Comparison of ENCODE assay signal across 14 mouse cellular contexts in genomic region chr15:95793748-95794491, GRCm38 (mm10). TPM values are rescaled to one million over a fixed set of nuclear protein-coding genes. Genes with fewer than 3 reads are reported as not detected.
A peak's percentile ranks its signal among the peaks of the same experiment; 100 is the strongest.
DNase-seq lines count a peak whose midpoint lies in the region; ATAC-seq and TF ChIP-seq lines count a peak whose summit lies in the region.
"Had no signal": no experiment of that assay in that cellular context is flagged by ENCODE, and none has a peak within 500 bp of the region (broad histone marks: within the 10 kb centered on the region; RNA-seq: fewer than 3 reads in every experiment).

No protein-coding gene starts in this region.

- H3K9ac ChIP-seq in heart, embryonic 13.5 days = no peak overlapping the region
- no peak overlapping the region for H3K9ac ChIP-seq in neural tube, embryonic 15.5 days (replicated peaks)
- H3K9ac ChIP-seq: embryonic facial prominence, embryonic 15.5 days; hindbrain, embryonic 13.5 days; stomach, embryonic 15.5 days had no signal

- peaks cover 82% of the 10 kb centered on the region for H3K79me2 ChIP-seq in myocyte (ENCODE audit: control insufficient read depth, insufficient read depth)

- no peak for TF ChIP-seq POLR2A in bone marrow, adult 2 months (IDR thresholded peaks at IDR 0.05; ENCODE audit: borderline replicate concordance, control insufficient read depth, low read depth, low read length)
- no peak for TF ChIP-seq POLR2A in myocyte (IDR thresholded peaks at IDR 0.05; ENCODE audit: insufficient read length, low read depth)

- H3K4me3 ChIP-seq in heart, embryonic 13.5 days = no peak overlapping the region
- no peak overlapping the region for H3K4me3 ChIP-seq in bone marrow, adult 2 months (replicated peaks; ENCODE audit: control insufficient read depth, low read depth, low read length)
- H3K4me3 ChIP-seq in myocyte = no peak overlapping the region
- H3K4me3 ChIP-seq in neural tube, embryonic 15.5 days (replicated peaks) = no peak overlapping the region
- H3K4me3 ChIP-seq: embryonic facial prominence, embryonic 15.5 days; hindbrain, embryonic 13.5 days; stomach, embryonic 15.5 days had no signal

- H3ac ChIP-seq in myocyte (ENCODE audit: control insufficient read depth, insufficient read length) = no peak overlapping the region

- peaks cover 72% of the 10 kb centered on the region for H3K4me1 ChIP-seq in heart, embryonic 13.5 days
- H3K4me1 ChIP-seq in bone marrow, adult 2 months (ENCODE audit: control insufficient read depth, insufficient read depth, low read length) = peaks cover 9% of the 10 kb centered on the region
- H3K4me1 ChIP-seq in neural tube, embryonic 15.5 days = peaks cover 51% of the 10 kb centered on the region

- 73% methylated on average over 9 of the region's 9 CpGs for WGBS in heart, embryonic 13.5 days
- WGBS in bone marrow, adult 2 months = 78% methylated on average over 9 of the region's 9 CpGs
- 90% methylated on average over 9 of the region's 9 CpGs for WGBS in neural tube, embryonic 15.5 days

- peak overlapping the region; percentile 0 for H3K4me2 ChIP-seq in heart, embryonic 13.5 days
- peak overlapping the region; percentile 49 for H3K4me2 ChIP-seq in myocyte (ENCODE audit: low read depth)
- no peak overlapping the region for H3K4me2 ChIP-seq in neural tube, embryonic 15.5 days
- H3K4me2 ChIP-seq: embryonic facial prominence, embryonic 15.5 days; stomach, embryonic 15.5 days had no signal

- no peak for DNase-seq in heart, adult 8-10 months (ENCODE audit: low spot score)
- peak; percentile 19 for DNase-seq in lung, postnatal 36 days
- DNase-seq in lung, postnatal 25 days (ENCODE audit: low spot score) = no peak
- no peak for DNase-seq in layer of hippocampus, postnatal 10 days (ENCODE audit: low spot score in 2 of 2)
- DNase-seq: cerebellum, adult 8-10 months; spleen, adult 18-20 months had no signal

- no peaks in the 10 kb centered on the region for H3K9me3 ChIP-seq in heart, embryonic 13.5 days
- no peaks in the 10 kb centered on the region for H3K9me3 ChIP-seq in neural tube, embryonic 15.5 days (replicated peaks)
- H3K9me3 ChIP-seq: embryonic facial prominence, embryonic 15.5 days; hindbrain, embryonic 13.5 days; stomach, embryonic 15.5 days had no signal

- no peak for TF ChIP-seq CTCF in bone marrow, adult 2 months (IDR thresholded peaks at IDR 0.05; ENCODE audit: control insufficient read depth, insufficient read depth, low read length)

- no peaks in the 10 kb centered on the region for H3K27me3 ChIP-seq in heart, embryonic 13.5 days (replicated peaks)
- no peaks in the 10 kb centered on the region for H3K27me3 ChIP-seq in myocyte (ENCODE audit: control insufficient read depth, insufficient read depth, insufficient read length)
- H3K27me3 ChIP-seq in neural tube, embryonic 15.5 days (replicated peaks) = no peaks in the 10 kb centered on the region
- H3K27me3 ChIP-seq: embryonic facial prominence, embryonic 15.5 days; hindbrain, embryonic 13.5 days; Patski; stomach, embryonic 15.5 days had no signal

- peaks cover 7% of the 10 kb centered on the region; the same call in 1 of the 2 replicates for H3K36me3 ChIP-seq in heart, embryonic 13.5 days
- H3K36me3 ChIP-seq in myocyte (ENCODE audit: control insufficient read depth, insufficient read depth) = peaks cover 16% of the 10 kb centered on the region
- H3K36me3 ChIP-seq in neural tube, embryonic 15.5 days = no peaks in the 10 kb centered on the region
- H3K36me3 ChIP-seq: stomach, embryonic 15.5 days had no signal

- peak overlapping the region; percentile 51 for H3K27ac ChIP-seq in heart, embryonic 13.5 days (replicated peaks)
- H3K27ac ChIP-seq in bone marrow, adult 2 months (ENCODE audit: control insufficient read depth, insufficient read depth, low read depth, low read length, poor library complexity) = peak overlapping the region; percentile 14; the same call in 1 of the 2 replicates
- H3K27ac ChIP-seq in neural tube, embryonic 15.5 days (replicated peaks) = no peak overlapping the region
- H3K27ac ChIP-seq: embryonic facial prominence, embryonic 15.5 days; hindbrain, embryonic 13.5 days; stomach, embryonic 15.5 days had no signal

- no peak for ATAC-seq in heart, embryonic 13.5 days (ENCODE audit: extremely low read depth, insufficient number of reproducible peaks, low FRiP score, low TSS enrichment)
- no peak for ATAC-seq in neural tube, embryonic 15.5 days (ENCODE audit: low FRiP score)

TF ChIP-seq in myocyte, 11 proteins besides CTCF, POLR2A, EP300 and RAD21:
- no peak for TF ChIP-seq CEBPB (IDR thresholded peaks at IDR 0.05; ENCODE audit: insufficient read depth, poor library complexity, severe bottlenecking)
- no peak for TF ChIP-seq REST (IDR thresholded peaks at IDR 0.05; ENCODE audit: insufficient read depth, insufficient read length)
- TF ChIP-seq TCF12 (IDR thresholded peaks at IDR 0.05; ENCODE audit: insufficient read depth, poor library complexity, severe bottlenecking) = no peak
- no peak for TF ChIP-seq USF1 (IDR thresholded peaks at IDR 0.05; ENCODE audit: low read depth)

RNA-seq across cellular contexts. Expression of gene Ano6, which starts 3.3 kb away (rescaled TPM):
- 28.8 and 31.0 TPM in 2 replicates for polyA plus RNA-seq in heart, embryonic 13.5 days (2015; fragmentation: Nextera tagmentation; extraction: Ambion mirVana)
- 10 to 100 TPM; 17.7 to 21.2 (median 19.1) TPM for total RNA-seq in heart, adult 8-10 months (2022)
- 9.0 and 24.4 TPM in 2 replicates for polyA plus RNA-seq in bone marrow, adult 2 months (2011; ENCODE audit: insufficient read depth, insufficient read length, low replicate concordance, missing spikeins)
- 54.5 TPM for polyA plus RNA-seq in myocyte (2012; fragmentation: generic; extraction: Trizol)
- 10 to 100 TPM; 26.7 to 27.7 TPM for total RNA-seq in layer of hippocampus, postnatal 10 days (2021)
- polyA plus RNA-seq in neural tube, embryonic 15.5 days (2015; fragmentation: Nextera tagmentation; extraction: Ambion mirVana) = 27.0 and 32.5 TPM in 2 replicates
